Mouse (Mus musculus) kidney, adult 2 months (tissue): ENCODE data around the gene Nhej1. TPM values are rescaled to one million over a fixed set of nuclear protein-coding genes. Genes with fewer than 3 reads are reported as not detected.

ENCODE experiments used
- DNase-seq: peaks from one replicate; pipeline ENCODE4 v3.0.0; 2021
- H3K27ac ChIP-seq: fragments of 200-500 bp; 2 replicates; pipeline ENCODE4 v1.5.1; 2012; ENCODE audit warnings: low read depth, low read length, control low read depth, inconsistent platforms; ENCODE audit not compliant: insufficient read depth
- H3K27me3 ChIP-seq: fragments of 200-500 bp; replicated peaks from 2 replicates; pipeline ENCODE4 v1.6.1; 2012; ENCODE audit warnings: mild to moderate bottlenecking, moderate library complexity, low read length, inconsistent platforms; ENCODE audit not compliant: control insufficient read depth, insufficient read depth
- H3K36me3 ChIP-seq: fragments of 200-500 bp; 2 replicates; pipeline ENCODE4 v1.6.1; 2012; ENCODE audit warnings: mild to moderate bottlenecking, moderate library complexity, low read length, inconsistent platforms; ENCODE audit not compliant: control insufficient read depth, insufficient read depth
- H3K4me1 ChIP-seq: fragments of 200-500 bp; 2 replicates; pipeline ENCODE4 v1.6.1; 2011; ENCODE audit warnings: low read length; ENCODE audit not compliant: control insufficient read depth, insufficient read depth
- H3K4me3 ChIP-seq: fragments of 200-500 bp; 2 replicates; pipeline ENCODE4 v1.5.1; 2011; ENCODE audit warnings: mild to moderate bottlenecking, low read depth, low read length, control low read depth; ENCODE audit not compliant: insufficient read depth
- CTCF ChIP-seq: fragments of 200-500 bp; conservative IDR thresholded peaks from 2 replicates; pipeline ENCODE4 v1.5.1; 2011; ENCODE audit warnings: low read depth, mild to moderate bottlenecking, control low read depth, low read length, moderate library complexity, mixed read lengths; ENCODE audit not compliant: insufficient read depth, insufficient read length
- POLR2A ChIP-seq: fragments of 200-500 bp; IDR thresholded peaks from one replicate; pipeline ENCODE4 v1.6.1; 2011; ENCODE audit warnings: low read depth, low read length, control low read depth
- WGBS: fragments of 180-500 bp; shearing (Covaris S2); methylation state at CpG from one replicate; pipeline ENCODE4 v1.1.7; 2018; 5-methylcytosine and 5-hydroxymethylcytosine counted together
- polyA plus RNA-seq: library from polyadenylated mRNA; depleted of rRNA; stranded (reverse); fragments of >200 nt; gene quantifications from 2 replicates; pipeline ENCODE4 v1.2.3, GENCODE M21; 2012

Nhej1 gene
- polyA plus RNA-seq, 1 experiment: 4.2 TPM

GRCm38 (mm10) chr1:75122211-75122610 is 2.8 kb downstream of the Nhej1 start:
- no peak overlapping the region for H3K27ac ChIP-seq
- peaks cover 4% of the 10 kb centered on the region for H3K4me1 ChIP-seq
- 85% methylated on average over 3 of the region's 3 CpGs for whole genome bisulfite sequencing
- H3K36me3 ChIP-seq: no peaks in the 10 kb centered on the region
- DNase-seq: peak; percentile 19
- no peak overlapping the region for H3K4me3 ChIP-seq
- TF ChIP-seq CTCF (no peak), POLR2A (no peak)
- H3K27me3 ChIP-seq: no peaks in the 10 kb centered on the region

DNA sequence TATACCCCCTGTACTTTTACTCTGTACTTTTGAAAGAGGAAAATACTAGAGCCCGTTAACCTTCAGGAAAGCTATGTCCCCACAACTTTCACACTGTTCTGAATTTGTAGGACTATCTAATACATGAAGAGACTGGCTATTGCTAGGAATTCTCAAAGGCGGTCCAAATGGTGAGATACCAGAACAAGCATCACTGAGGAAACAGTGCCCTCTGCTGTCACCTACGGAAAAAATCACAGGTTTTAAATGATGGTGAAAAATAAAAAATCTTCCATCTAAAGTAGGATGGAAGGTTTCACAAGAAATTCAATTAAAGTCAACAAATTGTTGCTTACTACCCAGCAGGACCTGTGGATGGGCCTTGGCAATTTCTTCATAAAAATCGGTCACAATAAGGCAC is 72.9 kb downstream of the Nhej1 start:
- DNase-seq: no peak
- TF ChIP-seq POLR2A (no peak), CTCF (no peak)
- WGBS: 33% methylated on average over 4 of the region's 4 CpGs

GRCm38 (mm10) chr1:75051428-75051827 is 73.6 kb downstream of the Nhej1 start:
- WGBS: 71% methylated on average over 7 of the region's 7 CpGs
- no peaks in the 10 kb centered on the region; the same call in 1 of the 2 replicates for H3K27me3 ChIP-seq
- no peak overlapping the region for H3K4me3 ChIP-seq
- no peak for DNase-seq
- no peak for TF ChIP-seq POLR2A
- TF ChIP-seq CTCF: no peak
- no peaks in the 10 kb centered on the region for H3K4me1 ChIP-seq
- no peaks in the 10 kb centered on the region for H3K36me3 ChIP-seq
- no peak overlapping the region for H3K27ac ChIP-seq

More for the DNA sequence above, 72.9 kb downstream of the Nhej1 start:
- H3K27ac ChIP-seq: no peak overlapping the region
- H3K4me1 ChIP-seq: no peaks in the 10 kb centered on the region
- H3K4me3 ChIP-seq: no peak overlapping the region
- H3K27me3 ChIP-seq: no peaks in the 10 kb centered on the region
- H3K36me3 ChIP-seq: no peaks in the 10 kb centered on the region

GRCm38 (mm10) chr1:75048571-75048970 is 76.4 kb downstream of the Nhej1 start:
- no peak for DNase-seq
- TF ChIP-seq POLR2A: no peak
- TF ChIP-seq CTCF: no peak

GRCm38 (mm10) chr1:75048041-75048440 is 77.0 kb downstream of the Nhej1 start:
- no peaks in the 10 kb centered on the region; the same call in 1 of the 2 replicates for H3K27me3 ChIP-seq
- H3K4me1 ChIP-seq: no peaks in the 10 kb centered on the region
- TF ChIP-seq POLR2A (no peak), CTCF (no peak)
- no peak overlapping the region for H3K27ac ChIP-seq
- H3K4me3 ChIP-seq: no peak overlapping the region
- WGBS: 69% methylated on average over 4 of the region's 4 CpGs
- no peaks in the 10 kb centered on the region; the same call in 1 of the 2 replicates for H3K36me3 ChIP-seq
- no peak for DNase-seq

More at GRCm38 (mm10) chr1:75048571-75048970, 76.4 kb downstream of the Nhej1 start:
- 62% methylated on average over 2 of the region's 2 CpGs for WGBS
- Histone ChIP-seq H3K4me1 (no peaks in the 10 kb centered on the region), H3K27ac (no peak overlapping the region), H3K27me3 (no peaks in the 10 kb centered on the region; the same call in 1 of the 2 replicates), H3K36me3 (no peaks in the 10 kb centered on the region), H3K4me3 (no peak overlapping the region)

DNA sequence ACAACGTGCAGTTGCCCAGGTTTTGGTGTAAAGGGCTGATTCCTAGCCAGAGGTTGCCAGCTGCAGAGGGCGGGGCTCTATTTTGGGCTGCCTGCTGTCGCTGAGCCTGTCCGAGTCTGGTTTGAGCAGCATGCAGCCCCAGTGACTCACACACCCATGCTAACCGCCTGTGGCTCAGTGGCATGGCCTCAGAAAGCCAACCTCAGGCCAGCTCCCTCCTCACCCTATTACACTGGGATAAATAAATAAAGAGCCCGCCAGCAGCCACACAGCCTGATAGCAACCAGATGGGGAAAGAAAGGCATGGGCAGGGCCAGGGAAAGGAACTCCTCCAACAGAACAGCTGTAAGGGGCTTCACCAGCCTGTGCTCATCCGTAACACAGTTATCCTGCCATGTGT is 84.6 kb downstream of the Nhej1 start:
- DNase-seq: no peak
- no peaks in the 10 kb centered on the region for H3K27me3 ChIP-seq
- no peak for TF ChIP-seq CTCF
- TF ChIP-seq POLR2A: no peak
- no peak overlapping the region for H3K4me3 ChIP-seq
- H3K36me3 ChIP-seq: no peaks in the 10 kb centered on the region; the same call in 1 of the 2 replicates
- WGBS: 64% methylated on average over 7 of the region's 7 CpGs
- H3K4me1 ChIP-seq: no peaks in the 10 kb centered on the region
- H3K27ac ChIP-seq: no peak overlapping the region

- H3K27me3 ChIP-seq: no peaks in the 10 kb centered on the region
- TF ChIP-seq CTCF: no peak
- TF ChIP-seq POLR2A: no peak
- no peak overlapping the region for H3K27ac ChIP-seq
- no peaks in the 10 kb centered on the region for H3K4me1 ChIP-seq
- DNase-seq: no peak
- H3K36me3 ChIP-seq: no peaks in the 10 kb centered on the region
- 91% methylated on average over 10 of the region's 10 CpGs for WGBS
- H3K4me3 ChIP-seq: no peak overlapping the region
These were observed 93.0 kb downstream of the Nhej1 start for GRCm38 (mm10) chr1:75032041-75032440.
